Comparison of ENCODE assay signal across 19 mouse cellular contexts in the genomic region with DNA sequence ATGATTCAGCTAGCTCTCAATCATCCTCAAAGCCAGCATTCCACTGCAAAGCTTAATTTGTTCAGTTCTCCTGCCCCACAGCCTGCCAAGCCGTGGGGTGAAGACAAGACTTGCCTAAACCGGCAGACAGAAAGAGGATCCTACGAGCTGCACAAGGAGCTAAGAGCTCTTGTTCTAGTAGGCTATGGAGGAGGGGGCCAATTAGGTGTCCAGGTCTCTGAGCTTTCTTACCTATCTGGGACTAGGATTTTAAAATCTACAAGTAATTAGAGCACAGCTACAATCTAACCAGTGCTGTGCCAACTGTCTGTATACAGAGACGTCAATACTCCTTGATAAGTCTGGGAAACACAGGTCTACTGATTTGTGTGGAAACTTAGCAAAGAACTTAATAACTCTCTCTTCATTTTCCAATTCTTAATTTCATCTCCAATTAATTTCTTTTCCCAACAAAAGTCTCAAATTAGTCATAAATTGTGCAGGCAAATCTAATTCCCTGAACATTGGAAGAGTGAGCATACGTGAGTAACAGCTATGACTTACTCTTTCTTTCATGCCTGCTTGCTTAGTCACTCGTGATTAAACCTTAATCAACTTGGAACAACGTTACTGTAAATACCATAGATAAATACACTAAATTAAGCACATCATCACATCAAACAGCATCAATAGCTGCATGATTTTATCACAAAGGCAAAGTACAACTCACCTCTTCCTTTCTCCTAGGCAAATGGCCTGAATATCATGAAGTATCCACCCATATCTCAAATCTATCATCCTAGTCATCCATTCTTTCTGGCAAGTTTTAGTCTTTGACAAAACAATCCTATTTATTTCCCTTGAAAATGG.
"Had no signal": no experiment of that assay in that cellular context is flagged by ENCODE, and none has a peak within 500 bp of the region (broad histone marks: within the 10 kb centered on the region; RNA-seq: fewer than 3 reads in every experiment).

No protein-coding gene starts in this region.

- H3K4me3 ChIP-seq: layer of hippocampus, adult 2 months; limb, embryonic 10.5 days; limb, embryonic 13.5 days; liver, embryonic 12.5 days; liver, embryonic 15.5 days; midbrain, embryonic 12.5 days; midbrain, embryonic 15.5 days; neural tube, embryonic 13.5 days; stomach, embryonic 15.5 days had no signal

- H3K27me3 ChIP-seq: limb, embryonic 13.5 days; liver, embryonic 12.5 days; liver, embryonic 15.5 days; midbrain, embryonic 12.5 days; midbrain, embryonic 15.5 days; neural tube, embryonic 13.5 days; stomach, embryonic 15.5 days had no signal

- H3K4me2 ChIP-seq: limb, embryonic 13.5 days; liver, embryonic 12.5 days; liver, embryonic 15.5 days; midbrain, embryonic 12.5 days; midbrain, embryonic 15.5 days; neural tube, embryonic 13.5 days; stomach, embryonic 15.5 days had no signal

- H3K36me3 ChIP-seq: limb, embryonic 10.5 days; limb, embryonic 13.5 days; liver, embryonic 12.5 days; liver, embryonic 15.5 days; midbrain, embryonic 12.5 days; midbrain, embryonic 15.5 days; neural tube, embryonic 13.5 days; stomach, embryonic 15.5 days had no signal

- DNase-seq: kidney, postnatal 25 days; layer of hippocampus, adult 9-11 months; liver; lung, adult 18-20 months; lung, postnatal 14 days; lung, postnatal 4 days; retina, postnatal 1 day; right cerebral cortex, postnatal 25 days; spleen, adult 18-20 months; thymus, postnatal 36 days had no signal
